Mouse (Mus musculus) layer of hippocampus, adult 9-10 months (tissue): Measurements from ENCODE around the gene Klc3.

Experiments used
- DNase-seq: peaks from one replicate; pipeline ENCODE4 v3.0.0; 2022; ENCODE audit warnings: low spot score

Gene Klc3

GRCm38 (mm10) chr7:19359892-19360641, 43.8 kb downstream of the Klc3 start:
- DNase-seq: no peak

- DNase-seq: peak; percentile 79
These were observed 44.5 kb downstream of the Klc3 start, which contains the start of the genes Cd3eap and Ppp1r13l for GRCm38 (mm10) chr7:19359299-19359891. Cd3eap (minus strand) TSS chr7:19359483. Ppp1r13l (plus strand) TSS chr7:19359749.

- DNase-seq: no peak
These were observed 45.3 kb downstream of the Klc3 start for GRCm38 (mm10) chr7:19358634-19359033.

- no peak for DNase-seq
These were observed 46.2 kb downstream of the Klc3 start for GRCm38 (mm10) chr7:19357381-19358375.

- no peak for DNase-seq
These were observed 47.6 kb downstream of the Klc3 start for GRCm38 (mm10) chr7:19356311-19356710.

GRCm38 (mm10) chr7:19354991-19355390, 48.9 kb downstream of the Klc3 start:
- no peak for DNase-seq

- DNase-seq: no peak
These were observed 53.7 kb downstream of the Klc3 start for GRCm38 (mm10) chr7:19350221-19350620.

- DNase-seq: no peak
These were observed 54.6 kb downstream of the Klc3 start for GRCm38 (mm10) chr7:19349188-19349915.

- peak; percentile 87 for DNase-seq
These were observed 58.9 kb downstream of the Klc3 start for GRCm38 (mm10) chr7:19344938-19345471.
